In genomic region chr2:44569140-44569952, GRCm38 (mm10) we compare ENCODE assay signal across 22 mouse cellular contexts.
A peak's percentile ranks its signal among the peaks of the same experiment; 100 is the strongest.
DNase-seq lines count a peak whose midpoint lies in the region; ATAC-seq lines count a peak whose summit lies in the region.
"Had no signal": no experiment of that assay in that cellular context is flagged by ENCODE, and none has a peak within 500 bp of the region (broad histone marks: within the 10 kb centered on the region; RNA-seq: fewer than 3 reads in every experiment).

No protein-coding gene starts in this region.

- WGBS in lung, embryonic 15.5 days = 67% methylated on average over 7 of the region's 7 CpGs
- WGBS in forebrain, embryonic 15.5 days = 61% methylated on average over 7 of the region's 7 CpGs

- H3K36me3 ChIP-seq in lung, embryonic 15.5 days = no peaks in the 10 kb centered on the region
- H3K36me3 ChIP-seq in forebrain, embryonic 15.5 days = no peaks in the 10 kb centered on the region
- H3K36me3 ChIP-seq: heart, embryonic 10.5 days; hindbrain, embryonic 15.5 days; limb, embryonic 10.5 days; liver, embryonic 15.5 days; neural tube, embryonic 13.5 days had no signal

- no peak for ATAC-seq in lung, embryonic 15.5 days (ENCODE audit: borderline replicate concordance, extremely low read depth, low FRiP score, low TSS enrichment)
- ATAC-seq in forebrain, embryonic 15.5 days (replicated peaks) = no peak
- ATAC-seq: CD4-positive, CD25-positive, alpha-beta regulatory T cell, adult 4 months; forebrain, embryonic 14.5 days; midbrain, embryonic 16.5 days had no signal

- 0 out of 2 replicates have a peak, but pooled peaks cover 6% of the 10 kb centered on the region for H3K4me1 ChIP-seq in lung, embryonic 15.5 days
- H3K4me1 ChIP-seq in forebrain, embryonic 15.5 days = peaks cover 33% of the 10 kb centered on the region
- H3K4me1 ChIP-seq: heart, embryonic 10.5 days; liver, embryonic 15.5 days had no signal

- H3K9ac ChIP-seq in lung, embryonic 15.5 days = no peak overlapping the region
- no peak overlapping the region for H3K9ac ChIP-seq in forebrain, embryonic 15.5 days (replicated peaks)
- H3K9ac ChIP-seq: hindbrain, embryonic 15.5 days; liver, embryonic 15.5 days; neural tube, embryonic 13.5 days had no signal

- DNase-seq in kidney, adult 18-20 months = peak; percentile 38
- DNase-seq in kidney, postnatal 14 days = no peak
- no peak for DNase-seq in lung, postnatal 36 days
- peak; percentile 74 for DNase-seq in kidney, adult 9 months
- DNase-seq in kidney, postnatal 36 days = peak; percentile 39 to 41
- DNase-seq: adrenal gland, postnatal 25 days; cerebellum, adult 9-10 months; gastrocnemius, postnatal 10 days; liver; right cerebral cortex, adult 18-20 months had no signal

- no peak overlapping the region for H3K4me2 ChIP-seq in lung, embryonic 15.5 days
- H3K4me2 ChIP-seq in forebrain, embryonic 15.5 days (replicated peaks) = no peak overlapping the region
- H3K4me2 ChIP-seq: hindbrain, embryonic 15.5 days; liver, embryonic 15.5 days; neural tube, embryonic 13.5 days had no signal

- no peak overlapping the region for H3K4me3 ChIP-seq in lung, embryonic 15.5 days
- H3K4me3 ChIP-seq in forebrain, embryonic 15.5 days = no peak overlapping the region
- H3K4me3 ChIP-seq: heart, embryonic 10.5 days; hindbrain, embryonic 15.5 days; limb, embryonic 10.5 days; liver, embryonic 15.5 days; myocyte; neural tube, embryonic 13.5 days had no signal

- H3K27ac ChIP-seq in lung, embryonic 15.5 days = peak overlapping the region; percentile 53; the same call in 1 of the 2 replicates
- no peak overlapping the region for H3K27ac ChIP-seq in forebrain, embryonic 15.5 days (replicated peaks)
- H3K27ac ChIP-seq: heart, embryonic 10.5 days; hindbrain, embryonic 15.5 days; limb, embryonic 10.5 days; liver, embryonic 15.5 days; macrophage; neural tube, embryonic 13.5 days had no signal

- no peaks in the 10 kb centered on the region for H3K9me3 ChIP-seq in lung, embryonic 15.5 days
- H3K9me3 ChIP-seq in forebrain, embryonic 15.5 days = no peaks in the 10 kb centered on the region
- H3K9me3 ChIP-seq: heart, embryonic 10.5 days; hindbrain, embryonic 15.5 days; limb, embryonic 10.5 days; liver, embryonic 15.5 days; neural tube, embryonic 13.5 days had no signal

- H3K27me3 ChIP-seq in lung, embryonic 15.5 days = no peaks in the 10 kb centered on the region
- no peaks in the 10 kb centered on the region for H3K27me3 ChIP-seq in forebrain, embryonic 15.5 days
- H3K27me3 ChIP-seq: hindbrain, embryonic 15.5 days; liver, embryonic 15.5 days; neural tube, embryonic 13.5 days had no signal

Comparison
In these comparisons a context has a peak if more than half of its experiments do, and no peak if none do; other contexts are left out.
1. DNase-seq: peak in kidney, adult 18-20 months (single experiment), kidney, adult 9 months (single experiment) and kidney, postnatal 36 days (2 of 2); none in kidney, postnatal 14 days (single experiment) and lung, postnatal 36 days (single experiment).